Mouse (Mus musculus): ENCODE data around the gene Gm6169.

DNA sequence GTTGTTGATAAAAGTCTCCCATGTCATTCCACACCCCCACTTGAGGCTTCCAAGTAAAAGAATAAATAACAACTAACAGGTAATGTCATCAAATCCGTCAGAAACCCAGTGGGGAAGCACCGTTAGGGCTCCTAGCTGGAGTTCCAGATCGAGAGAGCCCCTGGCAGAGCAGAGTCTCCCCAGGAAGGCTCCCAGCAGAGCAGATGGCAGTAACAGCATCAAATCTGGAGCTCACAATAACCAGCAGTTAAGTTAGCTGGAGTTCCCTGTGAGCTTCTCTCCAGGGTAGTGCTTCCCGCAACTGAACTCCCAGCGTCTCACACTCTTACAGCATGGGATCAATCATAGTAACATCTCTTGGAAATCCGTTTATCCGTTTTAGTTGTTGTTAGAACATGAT, 6.0 kb upstream of the Gm6169 start:
- TF ChIP-seq CTCF (IDR thresholded peaks at IDR 0.05): no peak
- no peak for TF ChIP-seq EP300 (IDR thresholded peaks at IDR 0.05)
